Mouse (Mus musculus) right cerebral cortex, adult 2 months (tissue): ENCODE measurements around the gene Slc9a3r1.

ENCODE experiments used
- DNase-seq, 2 experiments: peaks; one replicate each; pipeline ENCODE4 v3.0.0; 2021 to 2022; ENCODE audit warnings: low spot score in 2 of 2

The Slc9a3r1 gene

DNA sequence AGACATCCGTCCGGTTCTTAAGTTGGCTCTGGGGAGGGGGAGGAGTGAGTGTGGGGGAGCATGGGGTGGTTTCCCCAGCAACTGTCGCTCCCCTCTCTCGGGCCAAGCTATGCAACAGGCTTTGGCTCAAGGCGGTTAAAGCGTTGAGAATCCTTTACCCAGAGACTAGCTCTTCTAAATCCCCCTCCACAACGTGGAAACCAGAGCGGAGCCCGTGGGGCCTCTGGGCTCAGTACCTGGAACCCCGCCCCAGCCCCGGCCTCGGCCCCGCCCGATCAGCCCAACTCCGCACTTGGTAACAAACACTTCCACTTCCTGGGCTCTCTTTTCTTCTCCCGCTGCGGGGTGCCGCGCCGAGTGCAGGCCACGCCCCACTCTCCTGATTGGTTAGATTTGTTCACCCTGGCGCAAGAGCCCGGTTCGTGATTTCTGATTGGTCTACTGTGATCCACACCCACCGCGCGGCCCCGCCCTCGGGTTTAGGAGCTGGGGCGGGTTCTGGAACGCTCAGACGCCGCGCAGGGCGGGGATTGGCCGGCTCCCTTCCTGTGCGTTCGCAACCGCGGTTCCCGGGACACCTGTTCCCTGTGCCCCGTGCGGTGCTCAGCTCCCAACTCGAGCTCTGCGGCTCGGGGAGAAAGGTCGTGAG, at the start of gene Slc9a3r1:
Slc9a3r1 (plus strand) TSS at position 510 of the 649 bp plus-strand sequence.
- peak; percentile 89 to 94 for DNase-seq

DNA sequence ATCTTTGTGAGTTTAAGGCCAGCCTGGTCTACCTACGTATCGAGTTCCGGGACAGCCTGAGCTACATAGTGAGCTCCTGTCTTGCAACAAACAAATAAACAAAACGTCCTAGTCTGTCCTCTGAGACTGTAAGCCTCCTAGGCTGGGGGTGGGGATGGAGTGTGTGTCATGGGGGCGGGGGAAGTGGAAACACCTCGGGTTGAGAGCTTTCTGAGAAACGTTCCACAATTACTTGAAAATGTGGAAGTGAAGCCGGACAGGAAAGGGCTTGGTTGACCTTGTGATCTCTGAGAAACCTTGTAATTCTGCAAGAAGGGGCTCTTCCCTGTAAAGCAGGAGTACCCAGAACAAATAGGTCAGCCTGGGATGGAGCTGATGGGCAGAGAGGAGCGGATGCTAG, 43.7 kb upstream of the Slc9a3r1 start:
- no peak for DNase-seq

DNA sequence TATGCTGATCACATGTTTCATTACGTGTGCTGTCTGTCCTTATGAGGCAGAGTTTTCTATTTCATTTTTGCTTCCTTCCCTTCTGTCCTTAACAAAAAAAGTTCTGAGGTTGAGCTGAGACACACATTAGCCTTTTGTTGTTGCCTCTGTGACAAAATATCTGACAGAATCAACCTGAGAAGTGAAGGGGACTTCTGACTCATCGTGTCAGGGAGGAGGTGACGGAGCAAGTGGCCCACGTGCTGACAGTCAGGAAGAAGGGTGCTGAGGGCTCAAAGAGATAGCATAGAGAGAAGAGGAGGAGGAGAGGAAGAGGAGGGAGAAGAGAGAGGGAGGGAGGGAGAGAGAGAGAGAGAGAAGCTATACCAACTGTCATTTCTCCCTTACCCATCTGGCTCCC, 34.7 kb upstream of the Slc9a3r1 start:
- DNase-seq, result no peak

DNA sequence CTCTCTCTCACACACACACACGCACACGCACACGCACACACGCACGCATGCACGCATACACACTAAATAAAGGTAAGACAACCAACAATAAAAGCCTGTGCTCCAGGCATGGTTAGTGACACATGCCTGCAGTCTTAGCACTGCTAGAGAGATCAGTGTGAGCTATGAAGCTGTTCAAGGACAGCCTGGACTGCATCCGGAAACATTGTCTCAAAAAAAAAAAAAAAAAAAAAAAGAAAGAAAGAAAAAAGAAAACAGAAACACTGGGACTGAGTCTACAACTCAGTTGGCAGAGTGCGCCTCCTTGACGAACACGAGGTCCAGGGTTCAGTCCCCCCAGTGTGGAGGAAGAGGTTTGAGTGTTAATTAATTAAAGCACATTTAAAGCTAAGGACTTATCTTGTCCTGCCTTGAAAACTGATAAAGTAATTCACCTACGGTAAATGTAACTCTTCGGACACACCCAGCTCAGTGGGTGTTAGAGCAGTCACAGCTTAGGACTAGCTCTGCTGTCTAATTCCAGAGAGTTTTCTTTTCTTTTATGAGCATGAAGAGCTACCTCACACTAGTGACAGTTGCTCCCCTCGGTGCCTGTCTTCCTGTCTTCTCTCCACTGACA, 33.5 kb upstream of the Slc9a3r1 start:
- DNase-seq, result no peak

DNA sequence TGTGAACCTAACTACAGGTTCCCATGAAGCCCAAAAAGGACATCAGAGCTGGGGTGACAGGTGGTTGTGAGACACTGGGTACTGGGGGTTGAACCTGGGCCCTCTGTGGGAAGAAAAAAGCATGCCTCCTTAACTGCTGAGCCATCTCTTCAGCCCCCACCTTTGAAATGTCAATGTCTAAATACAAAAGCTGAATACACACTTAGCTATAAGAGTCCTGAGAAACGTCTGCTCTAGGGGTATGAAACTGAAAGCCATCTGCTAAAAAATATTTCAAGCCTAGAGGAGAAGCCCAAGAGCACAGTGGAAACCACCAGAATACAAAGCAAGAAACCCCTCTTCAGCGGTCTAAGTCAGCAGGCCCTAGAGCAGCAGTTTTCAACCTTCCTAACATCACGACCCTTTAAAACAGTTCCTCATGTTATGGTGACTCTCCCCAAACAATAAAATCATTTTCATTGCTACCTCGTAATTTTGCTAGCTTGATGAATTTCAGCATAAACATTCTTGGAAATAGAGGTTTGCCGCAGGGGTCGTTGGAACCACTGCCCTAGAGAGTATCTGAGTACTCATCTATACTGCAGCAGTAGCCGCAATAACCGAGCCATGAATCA, 31.3 kb upstream of the Slc9a3r1 start:
- DNase-seq, result no peak

DNA sequence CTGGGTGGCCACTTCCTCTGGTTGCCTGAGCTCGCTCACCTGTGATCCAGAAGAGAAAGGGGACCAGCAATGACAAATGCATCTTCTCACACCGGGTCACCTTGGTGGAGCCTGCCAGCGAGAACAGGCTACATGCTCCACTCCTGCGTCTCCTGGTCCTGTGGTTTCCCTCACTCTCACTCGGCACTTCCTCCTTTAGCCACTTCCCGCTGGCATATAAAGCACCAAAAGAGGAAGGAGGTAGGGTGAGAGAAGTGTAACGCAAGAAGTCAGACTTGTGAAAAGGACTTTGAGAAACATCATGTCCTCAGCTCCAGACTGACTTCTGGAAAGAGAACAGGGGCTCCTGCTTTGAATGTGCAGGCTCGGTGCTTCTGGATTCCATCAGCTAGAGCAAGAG, 29.3 kb upstream of the Slc9a3r1 start, which contains the start of gene Cd300lf:
Cd300lf (minus strand) TSS at position 193 of the 400 bp plus-strand sequence.
- no peak for DNase-seq

DNA sequence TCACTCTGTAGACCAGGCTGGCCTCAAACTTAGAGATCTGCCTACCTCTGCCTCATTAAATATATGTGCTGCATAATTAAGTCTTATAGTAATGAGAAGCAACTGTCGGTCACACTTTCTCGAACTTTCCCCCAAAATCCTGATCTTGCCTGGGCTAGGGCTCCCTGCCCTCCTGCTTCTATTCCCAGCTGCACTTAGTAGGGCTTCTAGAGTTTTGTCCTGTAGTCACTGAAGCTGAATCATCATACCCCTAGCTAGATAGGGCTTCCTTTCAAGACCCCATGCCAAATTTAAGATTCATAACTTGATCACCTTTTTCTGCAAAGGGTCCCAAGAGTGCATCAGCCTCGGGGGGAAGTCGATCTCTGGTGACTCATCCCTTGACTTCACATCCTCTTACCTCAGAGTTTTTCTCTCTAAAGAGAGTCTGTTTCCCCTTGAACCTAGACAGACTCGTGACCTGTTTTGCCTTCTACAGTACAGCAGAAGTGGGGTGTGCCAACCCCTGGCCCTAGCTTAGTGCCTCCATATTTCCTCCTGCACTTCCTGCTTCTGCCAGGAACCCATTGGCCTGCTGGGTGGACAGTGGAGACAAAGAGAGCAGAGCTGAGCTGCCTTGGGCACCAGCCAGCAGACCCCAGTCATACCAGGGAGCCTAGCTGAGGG, 24.4 kb upstream of the Slc9a3r1 start:
- no peak for DNase-seq

DNA sequence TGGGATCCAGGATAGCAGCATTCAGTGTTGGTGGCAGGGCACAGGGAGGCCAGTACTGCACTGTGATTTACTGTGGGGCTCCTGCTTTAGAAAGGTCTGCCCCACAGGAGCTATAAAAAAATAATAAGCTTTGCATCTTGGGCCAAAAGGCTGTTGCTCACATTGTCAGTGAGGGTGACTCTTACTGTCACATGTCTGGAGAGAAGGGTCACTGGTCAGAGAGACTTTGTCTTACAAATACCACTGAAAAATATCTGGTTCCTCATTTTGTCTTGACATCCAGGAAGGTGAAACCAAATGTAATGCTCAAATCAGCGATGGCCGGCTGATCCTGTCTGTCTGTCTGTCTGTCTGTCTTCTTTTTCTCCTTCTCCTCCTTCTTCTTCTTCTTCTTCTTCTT, 21.2 kb upstream of the Slc9a3r1 start:
- no peak for DNase-seq

DNA sequence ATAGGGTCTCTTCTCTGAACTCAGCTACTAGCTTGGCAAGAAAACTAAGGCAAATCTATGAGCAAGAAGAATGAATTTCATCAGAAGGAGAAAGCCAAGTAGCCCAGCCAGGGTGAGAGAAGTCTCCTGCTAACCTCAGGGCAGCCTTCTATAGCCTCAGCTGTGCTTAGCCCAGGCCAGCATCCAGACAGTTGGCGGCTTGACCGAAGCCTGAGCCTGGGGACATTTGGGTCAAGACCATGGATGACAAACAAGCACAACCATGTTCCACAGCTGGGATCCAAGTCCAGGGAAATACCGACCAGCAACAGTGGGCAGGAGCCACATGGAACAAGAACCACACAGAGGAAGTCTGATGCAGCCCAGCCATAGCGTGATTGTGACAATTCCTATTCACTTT, 15.3 kb upstream of the Slc9a3r1 start:
- DNase-seq, result no peak

DNA sequence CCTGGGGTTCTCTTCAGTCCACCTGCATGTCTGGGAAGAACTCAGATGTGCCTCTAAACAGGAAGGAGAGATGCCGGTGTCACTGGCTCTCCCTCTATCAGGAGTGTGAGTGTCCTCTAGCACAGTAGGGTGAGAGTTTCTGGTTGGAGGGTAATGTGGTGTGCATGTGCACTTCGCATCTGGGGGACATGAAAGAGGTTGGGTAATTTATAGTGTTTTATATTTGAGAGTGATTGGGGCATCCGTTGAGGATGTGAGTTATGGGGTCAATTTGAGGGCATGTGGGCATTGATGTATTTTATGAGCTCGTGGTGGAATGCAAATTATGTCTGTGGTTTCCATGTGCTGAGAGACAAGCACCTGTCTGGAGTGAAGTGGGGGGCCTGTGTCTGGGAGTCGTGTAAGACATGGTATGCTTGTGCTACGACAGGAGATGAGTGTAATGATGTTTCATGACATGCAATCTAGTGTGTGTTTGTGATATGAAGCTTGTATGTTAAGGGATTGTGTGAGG, 12.3 kb upstream of the Slc9a3r1 start:
- no peak for DNase-seq

DNA sequence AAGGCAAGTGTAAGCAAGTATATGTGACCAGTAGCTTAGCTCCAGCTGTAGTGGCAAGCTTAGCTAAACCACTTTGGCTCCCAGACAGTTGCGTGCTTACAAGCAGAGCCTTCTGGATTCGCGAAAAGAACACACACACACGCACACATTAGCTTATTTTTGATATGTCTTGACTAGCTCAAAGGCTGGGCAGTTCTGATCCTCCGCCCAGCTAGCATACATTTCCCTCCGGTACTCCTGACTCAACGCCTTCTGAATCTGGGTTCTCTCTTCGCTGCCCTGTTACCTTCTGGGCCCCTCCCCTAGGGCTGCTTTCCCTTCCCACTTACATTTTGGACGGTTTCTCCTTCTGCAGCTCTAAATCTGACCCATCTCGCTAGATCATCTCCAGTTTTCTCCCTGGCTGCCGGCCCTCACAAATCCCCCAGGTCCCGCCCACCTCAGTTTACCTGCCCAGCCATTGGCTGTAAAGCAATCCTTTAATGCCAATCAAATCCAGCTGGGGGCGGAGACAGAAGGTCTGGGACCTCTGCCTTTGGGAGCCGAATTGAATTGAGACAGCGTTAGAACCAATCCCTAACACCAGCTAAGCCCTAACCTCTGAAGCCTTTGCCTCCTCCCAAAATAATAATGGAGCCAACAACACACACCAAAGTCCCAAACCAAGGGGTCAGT, 11.2 kb upstream of the Slc9a3r1 start:
- no peak for DNase-seq

DNA sequence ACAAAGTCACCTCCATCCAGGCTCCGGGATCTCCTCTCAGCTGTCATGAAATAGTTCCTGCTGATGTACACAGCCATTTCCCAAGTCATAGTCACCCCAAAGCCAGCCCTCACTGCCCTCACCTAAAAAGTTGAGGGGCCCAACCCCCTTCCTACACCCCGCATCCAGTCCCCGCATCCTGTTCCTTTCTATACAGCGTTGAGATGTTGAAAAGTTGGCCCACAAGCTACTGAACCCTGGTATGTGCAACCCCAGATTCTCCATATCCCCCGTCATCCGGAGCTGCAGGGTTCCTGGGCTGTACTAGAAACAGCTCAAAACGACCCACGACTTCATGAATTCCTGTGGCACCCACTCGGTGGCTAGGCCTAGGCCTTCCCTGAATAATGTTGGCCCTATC, 10.1 kb upstream of the Slc9a3r1 start:
- no peak for DNase-seq

DNA sequence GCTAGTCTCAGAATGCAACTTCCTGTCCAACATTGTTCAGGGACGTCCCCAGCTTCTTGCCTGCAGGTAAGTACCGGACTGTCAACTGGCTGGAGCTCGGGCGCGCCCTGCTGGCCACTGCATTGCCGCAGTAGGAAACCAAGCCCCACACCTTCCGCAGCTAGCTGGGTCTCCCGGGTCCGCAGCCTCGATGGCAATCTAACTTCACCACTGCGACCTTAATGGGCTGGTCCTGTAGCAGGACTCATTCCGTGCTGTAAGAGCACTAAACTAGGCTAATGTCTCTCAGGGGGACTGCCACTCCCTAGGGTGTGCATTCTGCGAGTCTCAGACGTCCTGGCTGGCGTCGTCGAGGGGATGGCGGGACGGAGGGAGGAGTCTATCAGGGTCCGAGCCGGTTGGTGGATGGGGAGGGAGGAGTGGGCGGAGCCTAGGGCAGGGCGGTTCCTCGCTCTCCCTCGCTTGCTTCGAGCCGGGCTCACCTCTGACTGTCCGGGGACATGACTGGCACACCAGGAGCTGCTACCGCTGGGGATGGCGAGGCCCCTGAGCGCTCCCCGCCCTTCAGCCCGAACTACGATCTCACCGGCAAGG, 9.3 kb upstream of the Slc9a3r1 start:
- peak; percentile 63 to 65 for DNase-seq

DNA sequence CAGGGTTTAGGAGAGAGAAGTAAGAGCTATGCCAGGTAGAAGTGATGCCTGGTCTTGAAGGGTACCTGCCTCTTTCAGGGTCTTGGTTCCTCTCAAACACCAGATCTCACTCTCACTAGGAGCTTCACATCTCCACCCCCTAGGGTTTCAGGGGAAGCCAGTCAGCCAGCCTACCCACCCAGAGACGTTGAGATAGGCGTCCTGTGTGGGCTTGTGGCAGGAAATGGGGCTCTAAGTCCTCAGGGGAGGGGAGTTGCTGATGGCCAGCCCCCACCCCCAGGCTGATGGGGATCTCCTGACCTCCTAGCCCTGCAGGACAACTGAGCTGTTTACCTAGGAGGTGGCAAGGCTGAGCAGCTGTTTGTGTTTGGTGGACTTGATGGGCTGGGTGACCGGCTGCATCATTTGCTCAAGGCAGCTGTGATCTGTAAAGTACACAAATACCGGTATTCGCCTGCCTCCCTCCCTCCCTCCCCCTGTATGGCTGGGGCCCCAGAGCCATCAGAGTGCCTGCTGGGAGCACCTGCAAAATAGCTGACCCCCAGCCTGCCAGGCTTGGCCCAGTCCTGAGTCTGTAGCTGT, 8.0 kb upstream of the Slc9a3r1 start:
- DNase-seq, result no peak

DNA sequence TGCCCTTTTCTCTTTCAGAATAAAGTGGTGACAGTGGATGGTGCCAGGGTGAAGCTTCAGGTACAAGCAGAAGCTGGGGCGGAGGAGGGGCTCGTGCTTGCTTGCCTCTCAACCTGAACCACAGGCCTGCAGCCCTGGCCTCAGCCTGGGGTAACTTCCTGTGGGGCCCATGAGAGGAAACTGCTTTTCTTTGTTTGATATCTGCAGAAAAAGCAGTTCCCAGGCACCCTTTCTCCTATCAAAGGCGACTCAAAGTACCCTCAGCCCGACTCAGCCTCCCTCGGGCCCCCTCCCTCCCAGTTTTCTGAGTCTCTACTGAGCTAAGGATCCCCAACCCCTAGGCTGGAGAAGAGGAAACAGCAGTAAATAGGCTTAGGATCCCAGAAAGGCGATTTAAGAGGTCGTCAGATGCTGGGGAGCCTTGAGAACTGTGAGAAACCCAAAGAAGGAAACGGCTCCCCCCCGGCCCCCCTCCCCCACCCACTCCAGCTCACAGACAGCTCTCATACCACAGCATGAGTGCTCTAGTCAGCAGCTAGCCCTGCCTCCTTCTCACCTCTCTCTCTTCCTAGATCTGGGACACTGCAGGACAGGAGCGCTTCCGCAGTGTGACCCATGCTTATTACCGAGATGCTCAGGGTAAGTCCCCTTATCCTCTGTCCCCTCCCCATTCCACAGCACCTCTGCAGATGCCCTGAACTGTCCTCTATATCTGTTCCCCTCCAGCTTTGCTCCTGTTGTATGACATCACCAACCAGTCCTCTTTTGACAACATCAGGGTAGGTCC, 5.0 kb upstream of the Slc9a3r1 start:
- no peak for DNase-seq

DNA sequence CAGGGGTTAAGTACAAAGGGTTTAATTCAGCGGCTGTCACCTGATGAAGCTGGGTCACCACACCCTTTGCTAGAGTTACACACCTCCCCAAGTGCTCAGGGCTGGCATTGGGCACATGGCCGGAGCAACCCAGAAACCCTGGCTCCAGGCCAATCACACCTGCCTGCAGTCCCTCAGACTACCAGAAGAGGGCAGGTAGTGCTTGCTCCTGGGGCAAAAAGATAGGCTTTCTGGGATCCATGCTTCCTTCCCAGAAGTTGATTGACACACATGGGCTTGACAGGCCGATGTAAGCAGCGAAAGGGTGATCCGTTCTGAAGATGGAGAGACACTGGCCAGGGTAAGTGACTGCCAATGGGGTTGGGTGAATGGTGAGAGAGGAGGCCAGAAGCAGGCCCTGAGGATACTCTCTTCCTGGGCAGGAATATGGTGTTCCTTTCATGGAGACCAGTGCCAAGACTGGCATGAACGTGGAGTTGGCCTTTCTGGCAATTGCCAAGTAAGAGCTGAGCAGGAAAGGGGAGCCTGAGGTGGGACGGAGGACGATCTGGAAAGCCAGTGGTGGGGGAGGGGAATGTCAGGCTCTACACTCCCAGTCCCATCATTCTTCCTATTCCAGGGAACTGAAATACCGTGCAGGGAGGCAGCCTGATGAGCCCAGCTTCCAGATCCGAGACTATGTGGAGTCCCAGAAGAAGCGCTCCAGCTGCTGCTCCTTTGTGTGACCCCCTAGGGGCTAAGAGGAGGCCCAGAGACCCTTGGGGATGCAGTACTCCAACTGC, 2.9 kb upstream of the Slc9a3r1 start:
- peak; percentile 44 to 50 for DNase-seq

DNA sequence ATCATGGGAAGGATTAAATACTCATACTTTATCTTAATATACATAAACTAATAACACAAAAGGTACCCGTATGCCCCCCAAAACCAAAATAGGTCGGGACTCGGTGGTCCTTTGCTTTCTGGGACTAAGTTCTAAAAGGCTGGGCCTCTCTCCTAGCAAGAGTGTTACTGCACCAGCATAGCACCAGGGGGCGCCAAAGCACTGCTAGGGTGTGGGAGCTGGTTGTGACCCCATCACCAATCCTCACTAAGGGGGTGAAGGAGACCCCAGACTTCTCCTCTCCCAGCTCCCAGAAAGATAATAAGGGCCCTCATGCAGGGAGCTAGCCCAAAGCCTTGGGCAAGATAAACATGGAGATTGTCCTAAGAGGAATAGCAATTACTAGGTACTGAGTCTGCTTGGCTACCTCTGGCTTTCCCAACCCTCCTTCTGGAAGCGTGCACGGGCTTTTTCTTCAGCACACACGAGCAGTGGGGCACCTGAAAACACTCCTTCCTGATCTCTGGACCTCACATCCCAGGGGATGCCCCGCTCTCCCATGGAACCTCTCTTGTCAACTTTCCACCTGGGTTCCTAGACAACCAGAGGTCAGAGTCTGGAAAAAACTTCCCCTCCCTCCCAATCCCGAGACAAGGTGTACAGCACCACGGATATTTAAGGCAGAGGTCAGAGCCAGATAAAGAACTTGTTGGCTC, 2.1 kb upstream of the Slc9a3r1 start:
- peak in 1 of 2 experiments; percentile 62 for DNase-seq

DNA sequence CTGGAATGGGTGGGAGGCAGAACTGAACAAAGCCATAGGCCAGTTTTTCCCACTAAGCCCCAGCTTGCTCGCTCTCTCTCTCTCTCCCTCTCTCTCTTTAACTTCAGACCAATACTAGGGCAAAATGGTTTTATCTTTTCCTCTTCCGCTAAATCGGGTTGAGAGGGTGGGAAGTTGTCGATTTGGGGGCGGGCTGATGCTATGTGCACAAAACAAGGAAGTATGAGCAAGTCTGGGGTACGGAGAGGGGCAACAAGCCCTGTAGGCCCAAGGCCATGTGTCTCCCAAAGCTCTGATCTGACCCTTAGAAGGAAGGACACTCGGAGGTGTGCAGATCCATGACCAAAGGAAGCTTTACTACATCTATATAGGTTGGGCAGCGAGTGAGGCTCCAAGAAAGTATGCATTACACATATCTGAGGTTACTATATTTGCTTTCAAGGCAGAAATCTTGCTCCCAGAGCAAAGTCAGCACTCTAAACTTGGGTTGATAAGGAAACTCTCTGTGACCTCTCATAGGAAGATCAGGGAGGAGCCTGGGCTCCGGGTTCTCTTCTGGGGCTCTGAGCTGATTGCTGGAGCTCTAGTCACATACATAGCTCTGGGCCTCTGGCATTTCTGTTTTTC, 1.4 kb upstream of the Slc9a3r1 start:
- no peak for DNase-seq
